ENCODE assay signal across 8 mouse cellular contexts in the genomic region with DNA sequence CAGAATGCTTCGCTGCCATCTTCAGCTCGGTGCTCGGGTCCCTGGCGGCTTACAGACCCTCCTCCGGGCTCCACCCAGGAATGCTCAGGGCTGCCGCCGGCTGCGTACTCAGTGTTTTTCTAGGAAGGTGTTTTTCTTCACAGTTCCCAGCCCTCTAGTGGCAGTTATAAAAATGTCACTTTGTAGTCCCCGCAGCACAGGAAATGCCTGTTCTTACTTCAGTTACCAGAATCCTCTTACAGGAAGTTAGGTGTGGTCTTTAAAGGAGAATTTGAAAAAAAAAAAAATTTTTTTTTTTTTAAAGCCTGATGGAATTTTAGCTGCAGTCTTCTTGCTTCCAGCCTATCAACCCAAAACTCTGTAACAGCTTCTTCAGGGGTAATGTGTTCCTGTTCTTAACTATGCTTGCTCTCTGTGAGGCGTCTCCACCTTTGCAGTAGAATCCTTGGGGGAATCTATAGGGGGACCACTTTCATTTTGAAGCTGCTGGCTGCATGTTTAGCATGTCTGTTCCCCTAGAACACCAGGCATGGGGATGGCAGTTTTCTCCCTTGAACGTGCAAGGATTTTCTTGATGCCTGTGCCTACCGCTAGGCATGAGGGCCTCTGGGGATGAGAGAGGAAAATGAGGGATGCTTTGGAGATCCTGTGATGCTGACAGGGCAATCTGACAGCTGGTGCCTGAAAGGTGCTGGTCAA. TPM values are rescaled to one million over a fixed set of nuclear protein-coding genes. Genes with fewer than 3 reads are reported as not detected.
DNase-seq lines count a peak whose midpoint lies in the region; ATAC-seq and TF ChIP-seq lines count a peak whose summit lies in the region.

No protein-coding gene starts in this region.

- H3ac ChIP-seq in myocyte (ENCODE audit: control insufficient read depth, insufficient read length), result no peak overlapping the region

- peak; percentile 95 for ATAC-seq in embryonic facial prominence, embryonic 15.5 days (ENCODE audit: insufficient number of reproducible peaks, low FRiP score, low TSS enrichment, low read depth)
- ATAC-seq in heart, embryonic 13.5 days (ENCODE audit: extremely low read depth, insufficient number of reproducible peaks, low FRiP score, low TSS enrichment), result peak; percentile 51; the same call in 1 of the 2 replicates
- ATAC-seq in kidney, embryonic 16.5 days (ENCODE audit: low FRiP score, low TSS enrichment), result peak; percentile 97

- no peak for TF ChIP-seq POLR2A in myocyte (IDR thresholded peaks at IDR 0.05; ENCODE audit: insufficient read length, low read depth)

- peak overlapping the region; percentile 53 for H3K4me2 ChIP-seq in embryonic facial prominence, embryonic 15.5 days (replicated peaks)
- peak overlapping the region; percentile 72 for H3K4me2 ChIP-seq in heart, embryonic 13.5 days
- H3K4me2 ChIP-seq in kidney, embryonic 16.5 days (replicated peaks; ENCODE audit: low read depth, low read length), result peak overlapping the region; percentile 56
- peak overlapping the region; percentile 76 for H3K4me2 ChIP-seq in myocyte (ENCODE audit: low read depth)

- no peaks in the 10 kb centered on the region for H3K9me3 ChIP-seq in embryonic facial prominence, embryonic 15.5 days (replicated peaks)
- no peaks in the 10 kb centered on the region for H3K9me3 ChIP-seq in heart, embryonic 13.5 days
- H3K9me3 ChIP-seq in kidney, embryonic 16.5 days (ENCODE audit: low read length), result no peaks in the 10 kb centered on the region

- peak; percentile 10 to 12 for DNase-seq in B cell, adult 2 months
- peak; percentile 4 to 20 for DNase-seq in adrenal gland, postnatal 4 days (ENCODE audit: low spot score in 2 of 2)
- DNase-seq in liver, result peak; percentile 50
- DNase-seq in testis, postnatal 10 days (ENCODE audit: low spot score), result peak; percentile 66

- WGBS in embryonic facial prominence, embryonic 15.5 days, result 11% methylated on average over 12 of the region's 12 CpGs
- WGBS in heart, embryonic 13.5 days, result 19% methylated on average over 12 of the region's 12 CpGs
- WGBS in kidney, embryonic 16.5 days, result 17% methylated on average over 12 of the region's 12 CpGs

- H3K4me1 ChIP-seq in embryonic facial prominence, embryonic 15.5 days, result 0 out of 2 replicates have a peak, but pooled peaks cover 4% of the 10 kb centered on the region
- H3K4me1 ChIP-seq in heart, embryonic 13.5 days, result peaks cover 4% of the 10 kb centered on the region; the same call in 1 of the 2 replicates
- H3K4me1 ChIP-seq in kidney, embryonic 16.5 days (ENCODE audit: insufficient read depth, low read length), result no peaks in the 10 kb centered on the region

- no peak overlapping the region for H3K9ac ChIP-seq in embryonic facial prominence, embryonic 15.5 days
- peak overlapping the region; percentile 63 for H3K9ac ChIP-seq in heart, embryonic 13.5 days
- H3K9ac ChIP-seq in kidney, embryonic 16.5 days (replicated peaks; ENCODE audit: low read length), result peak overlapping the region; percentile 47

- peak overlapping the region; percentile 42 for H3K4me3 ChIP-seq in embryonic facial prominence, embryonic 15.5 days (replicated peaks)
- H3K4me3 ChIP-seq in heart, embryonic 13.5 days, result peak overlapping the region; percentile 52
- peak overlapping the region; percentile 39 for H3K4me3 ChIP-seq in kidney, embryonic 16.5 days (ENCODE audit: low read length)
- H3K4me3 ChIP-seq in myocyte, result no peak overlapping the region

- no peaks in the 10 kb centered on the region; the same call in 1 of the 2 replicates for H3K27me3 ChIP-seq in embryonic facial prominence, embryonic 15.5 days
- H3K27me3 ChIP-seq in heart, embryonic 13.5 days (replicated peaks), result no peaks in the 10 kb centered on the region
- no peaks in the 10 kb centered on the region for H3K27me3 ChIP-seq in kidney, embryonic 16.5 days (ENCODE audit: insufficient read depth, low read length)
- H3K27me3 ChIP-seq in myocyte (ENCODE audit: control insufficient read depth, insufficient read depth, insufficient read length), result no peaks in the 10 kb centered on the region

- H3K27ac ChIP-seq in embryonic facial prominence, embryonic 15.5 days (replicated peaks), result no peak overlapping the region
- H3K27ac ChIP-seq in heart, embryonic 13.5 days (replicated peaks), result no peak overlapping the region
- H3K27ac ChIP-seq in kidney, embryonic 16.5 days (ENCODE audit: low read length), result no peak overlapping the region

- no peaks in the 10 kb centered on the region for H3K36me3 ChIP-seq in embryonic facial prominence, embryonic 15.5 days
- no peaks in the 10 kb centered on the region for H3K36me3 ChIP-seq in heart, embryonic 13.5 days
- H3K36me3 ChIP-seq in kidney, embryonic 16.5 days (ENCODE audit: insufficient read depth, low read length), result no peaks in the 10 kb centered on the region
- H3K36me3 ChIP-seq in myocyte (ENCODE audit: control insufficient read depth, insufficient read depth), result no peaks in the 10 kb centered on the region

- no peaks in the 10 kb centered on the region for H3K79me2 ChIP-seq in myocyte (ENCODE audit: control insufficient read depth, insufficient read depth)

TF ChIP-seq in myocyte, 11 proteins besides CTCF, POLR2A, EP300 and RAD21:
- TF ChIP-seq REST (IDR thresholded peaks at IDR 0.05; ENCODE audit: insufficient read depth, insufficient read length) (no peak), USF1 (IDR thresholded peaks at IDR 0.05; ENCODE audit: low read depth) (no peak), CEBPB (IDR thresholded peaks at IDR 0.05; ENCODE audit: insufficient read depth, poor library complexity, severe bottlenecking) (no peak), POLR2AphosphoS2 (IDR thresholded peaks at IDR 0.05; ENCODE audit: insufficient read length, low read depth) (no peak), TCF12 (IDR thresholded peaks at IDR 0.05; ENCODE audit: insufficient read depth, poor library complexity, severe bottlenecking) (no peak), MAX (IDR thresholded peaks at IDR 0.05; ENCODE audit: low read depth) (no peak), MYOD1 (IDR thresholded peaks at IDR 0.05; ENCODE audit: control insufficient read depth in 1 of 3, insufficient read length in 2 of 3, low read depth in 2 of 3) (no peak), SRF (IDR thresholded peaks at IDR 0.05; ENCODE audit: control insufficient read depth, insufficient read length, low read depth) (no peak), TCF3 (IDR thresholded peaks at IDR 0.05; ENCODE audit: insufficient read length, low read depth) (no peak), MYOG (IDR thresholded peaks at IDR 0.05; ENCODE audit: control insufficient read depth in 1 of 3, insufficient read depth in 1 of 3, insufficient read length in 2 of 3, low read depth in 2 of 3) (no peak), E2F4 (IDR thresholded peaks at IDR 0.05; ENCODE audit: insufficient read depth) (no peak)

RNA-seq across cellular contexts. Expression of gene Scn2a, which starts 48.0 kb away (rescaled TPM):
- total RNA-seq in adrenal gland, postnatal 4 days (2021), result 1 to 10 TPM; 3.2 to 3.4 TPM
- polyA plus RNA-seq in embryonic facial prominence, embryonic 15.5 days (2015; fragmentation: Nextera tagmentation; extraction: Ambion mirVana), result 2.7 and 2.9 TPM in 2 replicates
- 0.92 and 1.0 TPM in 2 replicates for polyA plus RNA-seq in heart, embryonic 13.5 days (2015; fragmentation: Nextera tagmentation; extraction: Ambion mirVana)
- 2.1 and 2.5 TPM in 2 replicates for polyA plus RNA-seq in kidney, embryonic 16.5 days (2015; fragmentation: Nextera tagmentation; extraction: Ambion mirVana)
- polyA plus RNA-seq in myocyte (2012; fragmentation: generic; extraction: Trizol), result 0.18 TPM

Comparison
In these comparisons a context has a peak if more than half of its experiments do, and no peak if none do; other contexts are left out.
1. DNase-seq: peak in every context shown above with its lines; median percentile 66 in testis, postnatal 10 days; 50 in liver; 12 in adrenal gland, postnatal 4 days; 11 in B cell, adult 2 months.